Mouse (Mus musculus): ENCODE measurements at regions not wholly inside any gene's neighbourhood (a gene's known extent, or its start where the extent isn't known, plus 50 kb on each side); places are given as distances from the start of the nearest gene placed in this dataset.
"Not testable (repeated sequence)": the region's sequence is repeated elsewhere in the genome, so short reads cannot be mapped to it uniquely, and the experiment has no call there.

GRCm38 (mm10) chr1:35200656-35201055 is 350.9 kb downstream of the Plekhb2 start:
- Histone ChIP-seq H3K4me3 (replicated peaks) (no peak overlapping the region), H3K4me1 (replicated peaks) (no peaks in the 10 kb centered on the region), H3K9ac (replicated peaks) (no peak overlapping the region), H3K27me3 (no peaks in the 10 kb centered on the region), H3K36me3 (no peaks in the 10 kb centered on the region), H3K27ac (no peak overlapping the region), H3K9me3 (no peaks in the 10 kb centered on the region), H3K4me2 (no peak overlapping the region)
- no peak for ATAC-seq (ENCODE audit: insufficient number of reproducible peaks, insufficient read depth, low FRiP score, low TSS enrichment, low read depth)
- WGBS, result 86% methylated on average over 2 of the region's 2 CpGs

GRCm38 (mm10) chr1:35201083-35201879 is 351.5 kb downstream of the Plekhb2 start:
- Histone ChIP-seq H3K4me3 (replicated peaks) (no peak overlapping the region), H3K27me3 (no peaks in the 10 kb centered on the region), H3K9me3 (no peaks in the 10 kb centered on the region), H3K27ac (no peak overlapping the region), H3K36me3 (no peaks in the 10 kb centered on the region), H3K4me2 (no peak overlapping the region), H3K4me1 (replicated peaks) (no peaks in the 10 kb centered on the region), H3K9ac (replicated peaks) (no peak overlapping the region)
- ATAC-seq (ENCODE audit: insufficient number of reproducible peaks, insufficient read depth, low FRiP score, low TSS enrichment, low read depth), result no peak
- WGBS, result 76% methylated on average over 7 of the region's 7 CpGs

GRCm38 (mm10) chr1:35201880-35202220 is 352.1 kb downstream of the Plekhb2 start:
- Histone ChIP-seq H3K36me3 (no peaks in the 10 kb centered on the region), H3K27me3 (no peaks in the 10 kb centered on the region), H3K27ac (no peak overlapping the region), H3K4me1 (replicated peaks) (no peaks in the 10 kb centered on the region), H3K9ac (replicated peaks) (no peak overlapping the region), H3K9me3 (no peaks in the 10 kb centered on the region), H3K4me3 (replicated peaks) (no peak overlapping the region), H3K4me2 (no peak overlapping the region)
- 77% methylated on average over 1 of the region's 1 CpGs for WGBS
- ATAC-seq (ENCODE audit: insufficient number of reproducible peaks, insufficient read depth, low FRiP score, low TSS enrichment, low read depth), result no peak

GRCm38 (mm10) chr1:35202551-35202950 is 352.8 kb downstream of the Plekhb2 start:
- Histone ChIP-seq H3K4me2 (no peak overlapping the region), H3K9me3 (no peaks in the 10 kb centered on the region), H3K4me3 (replicated peaks) (no peak overlapping the region), H3K9ac (replicated peaks) (no peak overlapping the region), H3K27ac (no peak overlapping the region), H3K4me1 (replicated peaks) (no peaks in the 10 kb centered on the region), H3K27me3 (no peaks in the 10 kb centered on the region), H3K36me3 (no peaks in the 10 kb centered on the region)
- whole genome bisulfite sequencing, result 82% methylated on average over 4 of the region's 4 CpGs
- no peak for ATAC-seq (ENCODE audit: insufficient number of reproducible peaks, insufficient read depth, low FRiP score, low TSS enrichment, low read depth)

- Histone ChIP-seq H3K36me3 (no peaks in the 10 kb centered on the region), H3K9ac (replicated peaks) (no peak overlapping the region), H3K9me3 (no peaks in the 10 kb centered on the region), H3K4me2 (no peak overlapping the region), H3K27me3 (no peaks in the 10 kb centered on the region), H3K4me3 (replicated peaks) (no peak overlapping the region), H3K4me1 (replicated peaks) (no peaks in the 10 kb centered on the region), H3K27ac (no peak overlapping the region)
- WGBS, result 82% methylated on average over 11 of the region's 11 CpGs
- ATAC-seq (ENCODE audit: insufficient number of reproducible peaks, insufficient read depth, low FRiP score, low TSS enrichment, low read depth), result no peak
Observed at GRCm38 (mm10) chr1:35206834-35207529, 357.2 kb downstream of the Plekhb2 start.

- no peak overlapping the region for H3K4me3 ChIP-seq (replicated peaks)
- no peaks in the 10 kb centered on the region for H3K4me1 ChIP-seq (replicated peaks)
- H3K4me2 ChIP-seq, result no peak overlapping the region
- H3K36me3 ChIP-seq, result no peaks in the 10 kb centered on the region
- H3K27ac ChIP-seq, result no peak overlapping the region
- H3K27me3 ChIP-seq, result no peaks in the 10 kb centered on the region
- WGBS, result 85% methylated on average over 13 of the region's 13 CpGs
- no peak for ATAC-seq (ENCODE audit: insufficient number of reproducible peaks, insufficient read depth, low FRiP score, low TSS enrichment, low read depth)
- no peaks in the 10 kb centered on the region for H3K9me3 ChIP-seq
- no peak overlapping the region for H3K9ac ChIP-seq (replicated peaks)
Observed at GRCm38 (mm10) chr1:35212111-35212891, 362.5 kb downstream of the Plekhb2 start.

- ATAC-seq (ENCODE audit: insufficient number of reproducible peaks, insufficient read depth, low FRiP score, low TSS enrichment, low read depth), result no peak
Observed at GRCm38 (mm10) chr1:35213875-35214274, 364.1 kb downstream of the Plekhb2 start.

GRCm38 (mm10) chr1:35216411-35216810 is 366.6 kb downstream of the Plekhb2 start:
- H3K27me3 ChIP-seq, result no peaks in the 10 kb centered on the region
- no peaks in the 10 kb centered on the region for H3K9me3 ChIP-seq
- no peaks in the 10 kb centered on the region for H3K36me3 ChIP-seq
- no peak overlapping the region for H3K4me2 ChIP-seq
- no peak for ATAC-seq (ENCODE audit: insufficient number of reproducible peaks, insufficient read depth, low FRiP score, low TSS enrichment, low read depth)
- no peak overlapping the region for H3K9ac ChIP-seq (replicated peaks)
- no peak overlapping the region for H3K27ac ChIP-seq
- no peaks in the 10 kb centered on the region for H3K4me1 ChIP-seq (replicated peaks)
- no peak overlapping the region for H3K4me3 ChIP-seq (replicated peaks)
- WGBS, result 84% methylated on average over 8 of the region's 8 CpGs

More at GRCm38 (mm10) chr1:35213875-35214274, 364.1 kb downstream of the Plekhb2 start:
- no peaks in the 10 kb centered on the region for H3K4me1 ChIP-seq (replicated peaks)
- no peaks in the 10 kb centered on the region for H3K27me3 ChIP-seq
- H3K36me3 ChIP-seq, result no peaks in the 10 kb centered on the region
- H3K27ac ChIP-seq, result no peak overlapping the region
- H3K4me2 ChIP-seq, result no peak overlapping the region
- no peak overlapping the region for H3K4me3 ChIP-seq (replicated peaks)
- H3K9ac ChIP-seq (replicated peaks), result no peak overlapping the region
- WGBS, result 77% methylated on average over 10 of the region's 10 CpGs
- no peaks in the 10 kb centered on the region for H3K9me3 ChIP-seq

- H3K9me3 ChIP-seq, H3K4me2 ChIP-seq: not testable (repeated sequence)
Observed at GRCm38 (mm10) chr1:35220215-35220614, 370.4 kb downstream of the Plekhb2 start.

GRCm38 (mm10) chr1:35220751-35221150 is 371.0 kb downstream of the Plekhb2 start:
- Histone ChIP-seq H3K27ac (no peak overlapping the region), H3K36me3 (no peaks in the 10 kb centered on the region), H3K4me2 (no peak overlapping the region), H3K4me3 (replicated peaks) (no peak overlapping the region), H3K27me3 (no peaks in the 10 kb centered on the region), H3K9ac (replicated peaks) (no peak overlapping the region), H3K4me1 (replicated peaks) (no peaks in the 10 kb centered on the region), H3K9me3 (no peaks in the 10 kb centered on the region)
- no peak for ATAC-seq (ENCODE audit: insufficient number of reproducible peaks, insufficient read depth, low FRiP score, low TSS enrichment, low read depth)
- WGBS, result 84% methylated on average over 9 of the region's 9 CpGs

More at GRCm38 (mm10) chr1:35220215-35220614, 370.4 kb downstream of the Plekhb2 start:
- H3K4me3 ChIP-seq (replicated peaks); H3K9ac ChIP-seq (replicated peaks); ATAC-seq (ENCODE audit: insufficient number of reproducible peaks, insufficient read depth, low FRiP score, low TSS enrichment, low read depth); H3K27me3 ChIP-seq; H3K36me3 ChIP-seq; H3K27ac ChIP-seq; H3K4me1 ChIP-seq (replicated peaks): not testable (repeated sequence)
- WGBS, result 85% methylated on average over 6 of the region's 6 CpGs

- no peak for ATAC-seq (ENCODE audit: insufficient number of reproducible peaks, insufficient read depth, low FRiP score, low TSS enrichment, low read depth)
- no peaks in the 10 kb centered on the region for H3K9me3 ChIP-seq
- 59% methylated on average over 2 of the region's 2 CpGs for WGBS
- H3K4me1 ChIP-seq (replicated peaks), result no peaks in the 10 kb centered on the region
- H3K36me3 ChIP-seq, result no peaks in the 10 kb centered on the region
- no peak overlapping the region for H3K4me2 ChIP-seq
- no peak overlapping the region for H3K9ac ChIP-seq (replicated peaks)
- H3K27ac ChIP-seq, result no peak overlapping the region
- H3K4me3 ChIP-seq (replicated peaks), result no peak overlapping the region
- no peaks in the 10 kb centered on the region for H3K27me3 ChIP-seq
Observed at GRCm38 (mm10) chr1:35232592-35232991, 382.8 kb downstream of the Plekhb2 start.

All from limb, embryonic 12.5 days (tissue).